Mouse (Mus musculus): ENCODE measurements at regions not wholly inside any gene's neighbourhood (a gene's known extent, or its start where the extent isn't known, plus 50 kb on each side); places are given as distances from the start of the nearest gene placed in this dataset.
A peak's percentile ranks its signal among the peaks of the same experiment; 100 is the strongest.
"Not testable (repeated sequence)": the region's sequence is repeated elsewhere in the genome, so short reads cannot be mapped to it uniquely, and the experiment has no call there.

GRCm38 (mm10) chr1:166912195-166912594 is 89.0 kb upstream of the Fam78b start:
- H3K9me3 ChIP-seq; H3K9ac ChIP-seq; H3K4me1 ChIP-seq; H3K4me2 ChIP-seq; H3K36me3 ChIP-seq; ATAC-seq (ENCODE audit: insufficient read depth, low FRiP score, low read depth); H3K27me3 ChIP-seq (replicated peaks); H3K27ac ChIP-seq; H3K4me3 ChIP-seq (replicated peaks): not testable (repeated sequence)
- 92% methylated on average over 7 of the region's 10 CpGs for WGBS

GRCm38 (mm10) chr1:166922911-166923712 is 78.1 kb upstream of the Fam78b start:
- WGBS = 88% methylated on average over 16 of the region's 16 CpGs
- Histone ChIP-seq H3K4me2 (no peak overlapping the region), H3K9ac (no peak overlapping the region), H3K9me3 (no peaks in the 10 kb centered on the region), H3K27me3 (replicated peaks) (no peaks in the 10 kb centered on the region), H3K4me1 (no peaks in the 10 kb centered on the region), H3K36me3 (no peaks in the 10 kb centered on the region), H3K27ac (no peak overlapping the region), H3K4me3 (replicated peaks) (no peak overlapping the region)
- ATAC-seq (ENCODE audit: insufficient read depth, low FRiP score, low read depth) = no peak

- no peaks in the 10 kb centered on the region for H3K27me3 ChIP-seq (replicated peaks)
- H3K4me3 ChIP-seq (replicated peaks) = no peak overlapping the region
- ATAC-seq (ENCODE audit: insufficient read depth, low FRiP score, low read depth) = no peak
- 73% methylated on average over 3 of the region's 3 CpGs for WGBS
- no peak overlapping the region for H3K27ac ChIP-seq
- H3K9ac ChIP-seq = no peak overlapping the region
- H3K4me1 ChIP-seq = no peaks in the 10 kb centered on the region
- H3K36me3 ChIP-seq = no peaks in the 10 kb centered on the region
- no peak overlapping the region for H3K4me2 ChIP-seq
- no peaks in the 10 kb centered on the region for H3K9me3 ChIP-seq
These were observed 77.6 kb upstream of the Fam78b start for GRCm38 (mm10) chr1:166923713-166923975.

- Histone ChIP-seq H3K4me1 (no peaks in the 10 kb centered on the region), H3K27me3 (replicated peaks) (no peaks in the 10 kb centered on the region), H3K9me3 (no peaks in the 10 kb centered on the region), H3K9ac (no peak overlapping the region), H3K4me2 (no peak overlapping the region), H3K36me3 (no peaks in the 10 kb centered on the region), H3K4me3 (replicated peaks) (no peak overlapping the region), H3K27ac (no peak overlapping the region)
- 83% methylated on average over 2 of the region's 2 CpGs for WGBS
- ATAC-seq (ENCODE audit: insufficient read depth, low FRiP score, low read depth) = no peak
These were observed 77.1 kb upstream of the Fam78b start for GRCm38 (mm10) chr1:166924126-166924525.

GRCm38 (mm10) chr1:166926078-166926477 is 75.1 kb upstream of the Fam78b start:
- Histone ChIP-seq H3K4me3 (replicated peaks) (no peak overlapping the region), H3K9ac (no peak overlapping the region), H3K4me2 (no peak overlapping the region), H3K9me3 (no peaks in the 10 kb centered on the region), H3K36me3 (no peaks in the 10 kb centered on the region), H3K4me1 (no peaks in the 10 kb centered on the region), H3K27me3 (replicated peaks) (no peaks in the 10 kb centered on the region), H3K27ac (no peak overlapping the region)
- ATAC-seq (ENCODE audit: insufficient read depth, low FRiP score, low read depth) = no peak
- WGBS = 41% methylated on average over 4 of the region's 4 CpGs

GRCm38 (mm10) chr1:166939744-166940143 is 61.5 kb upstream of the Fam78b start:
- peak overlapping the region; percentile 27; the same call in 1 of the 2 replicates for H3K4me2 ChIP-seq

GRCm38 (mm10) chr1:166940146-166941076 is 60.8 kb upstream of the Fam78b start:
- not testable (repeated sequence) for H3K27ac ChIP-seq; H3K4me1 ChIP-seq; H3K36me3 ChIP-seq; H3K27me3 ChIP-seq (replicated peaks); H3K9me3 ChIP-seq; ATAC-seq (ENCODE audit: insufficient read depth, low FRiP score, low read depth); H3K9ac ChIP-seq
- WGBS = 51% methylated on average over 31 of the region's 31 CpGs
- peak overlapping the region; percentile 27; the same call in 1 of the 2 replicates for H3K4me2 ChIP-seq
- peak overlapping the region; percentile 27 for H3K4me3 ChIP-seq (replicated peaks)

More at GRCm38 (mm10) chr1:166939744-166940143, 61.5 kb upstream of the Fam78b start:
- H3K9ac ChIP-seq; H3K27me3 ChIP-seq (replicated peaks); ATAC-seq (ENCODE audit: insufficient read depth, low FRiP score, low read depth); H3K36me3 ChIP-seq; H3K27ac ChIP-seq; H3K4me1 ChIP-seq; H3K9me3 ChIP-seq: not testable (repeated sequence)
- peak overlapping the region; percentile 27 for H3K4me3 ChIP-seq (replicated peaks)
- 62% methylated on average over 9 of the region's 9 CpGs for WGBS

- 68% methylated on average over 1 of the region's 1 CpGs for WGBS
- Histone ChIP-seq H3K4me3 (replicated peaks) (no peak overlapping the region), H3K9ac (no peak overlapping the region), H3K27ac (no peak overlapping the region), H3K27me3 (replicated peaks) (no peaks in the 10 kb centered on the region), H3K4me1 (no peaks in the 10 kb centered on the region), H3K36me3 (no peaks in the 10 kb centered on the region), H3K9me3 (no peaks in the 10 kb centered on the region), H3K4me2 (no peak overlapping the region)
- no peak for ATAC-seq (ENCODE audit: insufficient read depth, low FRiP score, low read depth)
These were observed 59.0 kb upstream of the Fam78b start for GRCm38 (mm10) chr1:166942201-166942600.

- H3K4me3 ChIP-seq (replicated peaks) = no peak overlapping the region
- WGBS = 71% methylated on average over 7 of the region's 7 CpGs
- H3K4me1 ChIP-seq = no peaks in the 10 kb centered on the region
- H3K27me3 ChIP-seq (replicated peaks) = no peaks in the 10 kb centered on the region
- H3K9me3 ChIP-seq = no peaks in the 10 kb centered on the region
- ATAC-seq (ENCODE audit: insufficient read depth, low FRiP score, low read depth) = no peak
- H3K4me2 ChIP-seq = no peak overlapping the region
- H3K9ac ChIP-seq = no peak overlapping the region
- H3K36me3 ChIP-seq = no peaks in the 10 kb centered on the region
- no peak overlapping the region for H3K27ac ChIP-seq
These were observed 56.7 kb upstream of the Fam78b start for GRCm38 (mm10) chr1:166944540-166944939.

- H3K4me3 ChIP-seq (replicated peaks) = no peak overlapping the region
- H3K9ac ChIP-seq = no peak overlapping the region
- no peaks in the 10 kb centered on the region for H3K27me3 ChIP-seq (replicated peaks)
- no peaks in the 10 kb centered on the region for H3K9me3 ChIP-seq
- 36% methylated on average over 15 of the region's 15 CpGs for WGBS
- no peak overlapping the region for H3K27ac ChIP-seq
- no peaks in the 10 kb centered on the region for H3K36me3 ChIP-seq
- no peak overlapping the region; the same call in 1 of the 2 replicates for H3K4me2 ChIP-seq
- H3K4me1 ChIP-seq = no peaks in the 10 kb centered on the region
- ATAC-seq (ENCODE audit: insufficient read depth, low FRiP score, low read depth) = no peak
These were observed 53.1 kb upstream of the Fam78b start for GRCm38 (mm10) chr1:166947844-166948702.

Measured in stomach, embryonic 15.5 days (tissue).